Mouse (Mus musculus): ENCODE results near the gene Apoa1. TPM values are rescaled to one million over a fixed set of nuclear protein-coding genes. Genes with fewer than 3 reads are reported as not detected.

Gene Apoa1
- polyA plus RNA-seq, 1 experiment: not detected

DNA sequence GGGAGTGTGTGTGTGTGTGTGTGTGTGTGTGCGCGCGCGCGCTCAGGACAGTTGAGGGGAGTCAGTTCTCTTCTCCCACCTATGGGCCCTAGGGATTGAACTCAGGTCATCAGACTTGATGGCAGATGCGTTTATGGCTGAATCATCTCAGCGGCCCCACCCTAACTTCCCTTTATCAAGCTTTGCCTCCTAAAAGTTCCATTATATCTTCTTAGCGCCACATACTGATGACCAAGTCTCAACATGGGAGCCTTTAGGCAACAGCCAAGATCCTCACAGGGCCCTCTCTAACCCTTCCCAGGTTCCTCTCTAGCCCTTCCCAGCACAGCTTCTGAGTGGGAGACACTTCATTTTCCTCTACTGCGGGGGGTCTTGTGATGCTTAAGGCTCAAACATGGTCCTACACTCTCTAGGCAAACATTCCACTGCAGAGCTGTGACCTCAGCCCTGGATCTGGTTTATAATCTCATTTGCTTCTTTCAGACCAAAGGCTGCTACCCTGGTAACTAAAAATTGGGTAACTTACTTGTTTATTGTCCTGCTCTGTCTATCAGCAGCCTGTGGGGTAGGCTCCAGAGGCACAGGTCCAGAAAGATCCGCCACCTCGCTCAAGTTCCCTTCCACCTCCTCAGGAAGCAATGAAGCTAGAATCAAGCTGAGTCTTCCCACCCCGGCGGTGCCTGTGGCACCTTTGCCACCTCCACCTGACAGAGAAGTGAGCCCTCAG, 11.5 kb upstream of the Apoa1 start:
- Histone ChIP-seq H3K4me2 (ENCODE audit: low read depth) (no peak overlapping the region), H3K36me3 (ENCODE audit: control insufficient read depth, insufficient read depth) (no peaks in the 10 kb centered on the region), H3ac (ENCODE audit: control insufficient read depth, insufficient read length) (no peak overlapping the region), H3K79me2 (ENCODE audit: control insufficient read depth, insufficient read depth) (no peaks in the 10 kb centered on the region), H3K27me3 (ENCODE audit: control insufficient read depth, insufficient read depth, insufficient read length) (no peaks in the 10 kb centered on the region), H3K4me3 (no peak overlapping the region)
- TF ChIP-seq TCF3 (IDR thresholded peaks at IDR 0.05; ENCODE audit: insufficient read length, low read depth) (no peak), POLR2AphosphoS2 (IDR thresholded peaks at IDR 0.05; ENCODE audit: insufficient read length, low read depth) (no peak), CEBPB (IDR thresholded peaks at IDR 0.05; ENCODE audit: insufficient read depth, poor library complexity, severe bottlenecking) (no peak), USF1 (IDR thresholded peaks at IDR 0.05; ENCODE audit: low read depth) (no peak), POLR2A (IDR thresholded peaks at IDR 0.05; ENCODE audit: insufficient read length, low read depth) (no peak), MAX (IDR thresholded peaks at IDR 0.05; ENCODE audit: low read depth) (no peak), REST (IDR thresholded peaks at IDR 0.05; ENCODE audit: insufficient read depth, insufficient read length) (no peak), TCF12 (IDR thresholded peaks at IDR 0.05; ENCODE audit: insufficient read depth, poor library complexity, severe bottlenecking) (no peak), SRF (IDR thresholded peaks at IDR 0.05; ENCODE audit: control insufficient read depth, insufficient read length, low read depth) (no peak), MYOG (IDR thresholded peaks at IDR 0.05; ENCODE audit: control insufficient read depth in 1 of 3, insufficient read depth in 1 of 3, insufficient read length in 2 of 3, low read depth in 2 of 3) (no peak), E2F4 (IDR thresholded peaks at IDR 0.05; ENCODE audit: insufficient read depth) (no peak), MYOD1 (IDR thresholded peaks at IDR 0.05; ENCODE audit: control insufficient read depth in 1 of 3, insufficient read length in 2 of 3, low read depth in 2 of 3) (no peak)

DNA sequence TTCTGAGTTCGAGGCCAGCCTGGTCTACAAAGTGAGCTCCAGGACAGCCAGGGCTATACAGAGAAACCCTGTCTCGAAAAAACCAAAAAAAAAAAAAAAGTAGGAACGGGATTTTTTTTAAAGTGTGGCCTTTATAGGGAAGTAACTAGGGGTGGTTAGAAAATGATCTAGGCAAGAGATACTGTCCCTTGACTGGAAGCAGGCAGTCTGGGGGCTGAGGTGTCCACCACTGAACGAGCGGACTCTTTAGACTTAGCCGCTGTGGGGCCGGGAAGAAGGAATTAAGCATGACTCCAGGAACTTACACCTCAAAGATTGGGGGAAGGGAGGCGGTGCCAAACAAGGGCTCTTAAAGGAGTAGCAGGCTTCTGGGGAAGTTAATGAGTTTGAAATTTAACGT, 10.2 kb upstream of the Apoa1 start:
- Histone ChIP-seq H3K27me3 (ENCODE audit: control insufficient read depth, insufficient read depth, insufficient read length) (no peaks in the 10 kb centered on the region), H3K79me2 (ENCODE audit: control insufficient read depth, insufficient read depth) (no peaks in the 10 kb centered on the region), H3ac (ENCODE audit: control insufficient read depth, insufficient read length) (no peak overlapping the region), H3K36me3 (ENCODE audit: control insufficient read depth, insufficient read depth) (no peaks in the 10 kb centered on the region), H3K4me2 (ENCODE audit: low read depth) (no peak overlapping the region), H3K4me3 (no peak overlapping the region)
- TF ChIP-seq TCF12 (IDR thresholded peaks at IDR 0.05; ENCODE audit: insufficient read depth, poor library complexity, severe bottlenecking) (no peak), POLR2AphosphoS2 (IDR thresholded peaks at IDR 0.05; ENCODE audit: insufficient read length, low read depth) (no peak), SRF (IDR thresholded peaks at IDR 0.05; ENCODE audit: control insufficient read depth, insufficient read length, low read depth) (no peak), CEBPB (IDR thresholded peaks at IDR 0.05; ENCODE audit: insufficient read depth, poor library complexity, severe bottlenecking) (no peak), MYOD1 (IDR thresholded peaks at IDR 0.05; ENCODE audit: control insufficient read depth in 1 of 3, insufficient read length in 2 of 3, low read depth in 2 of 3) (no peak), USF1 (IDR thresholded peaks at IDR 0.05; ENCODE audit: low read depth) (no peak), E2F4 (IDR thresholded peaks at IDR 0.05; ENCODE audit: insufficient read depth) (no peak), POLR2A (IDR thresholded peaks at IDR 0.05; ENCODE audit: insufficient read length, low read depth) (no peak), TCF3 (IDR thresholded peaks at IDR 0.05; ENCODE audit: insufficient read length, low read depth) (no peak)

DNA sequence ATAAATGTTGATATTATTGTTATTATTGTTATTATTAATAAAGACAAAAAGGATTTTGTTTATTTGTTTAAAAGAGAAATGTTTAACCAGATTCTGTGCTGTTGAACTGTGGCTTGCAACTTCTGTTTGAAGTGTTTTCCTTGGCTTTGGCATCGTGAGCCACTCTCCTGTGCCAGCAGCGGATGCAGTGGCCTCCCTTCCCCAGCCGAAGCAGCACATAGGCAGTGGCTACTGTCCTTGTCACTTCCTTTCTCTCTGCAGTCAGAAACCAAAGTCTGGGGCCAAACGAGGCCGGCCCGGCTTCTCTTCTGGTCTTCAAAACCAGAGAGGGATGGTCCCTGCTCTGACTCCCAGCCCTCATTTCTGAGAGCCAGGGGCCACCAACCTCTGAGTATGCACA, 5.3 kb upstream of the Apoa1 start:
- no peak for TF ChIP-seq TCF3 (IDR thresholded peaks at IDR 0.05; ENCODE audit: insufficient read length, low read depth)
- TF ChIP-seq POLR2AphosphoS2 (IDR thresholded peaks at IDR 0.05; ENCODE audit: insufficient read length, low read depth): no peak
- no peak for TF ChIP-seq E2F4 (IDR thresholded peaks at IDR 0.05; ENCODE audit: insufficient read depth)
- TF ChIP-seq MYOD1 (IDR thresholded peaks at IDR 0.05; ENCODE audit: control insufficient read depth in 1 of 3, insufficient read length in 2 of 3, low read depth in 2 of 3): no peak
- no peak for TF ChIP-seq USF1 (IDR thresholded peaks at IDR 0.05; ENCODE audit: low read depth)
- TF ChIP-seq CEBPB (IDR thresholded peaks at IDR 0.05; ENCODE audit: insufficient read depth, poor library complexity, severe bottlenecking): no peak
- Histone ChIP-seq H3K4me2 (ENCODE audit: low read depth) (no peak overlapping the region), H3ac (ENCODE audit: control insufficient read depth, insufficient read length) (no peak overlapping the region), H3K27me3 (ENCODE audit: control insufficient read depth, insufficient read depth, insufficient read length) (no peaks in the 10 kb centered on the region), H3K79me2 (ENCODE audit: control insufficient read depth, insufficient read depth) (no peaks in the 10 kb centered on the region), H3K36me3 (ENCODE audit: control insufficient read depth, insufficient read depth) (no peaks in the 10 kb centered on the region), H3K4me3 (no peak overlapping the region)

DNA sequence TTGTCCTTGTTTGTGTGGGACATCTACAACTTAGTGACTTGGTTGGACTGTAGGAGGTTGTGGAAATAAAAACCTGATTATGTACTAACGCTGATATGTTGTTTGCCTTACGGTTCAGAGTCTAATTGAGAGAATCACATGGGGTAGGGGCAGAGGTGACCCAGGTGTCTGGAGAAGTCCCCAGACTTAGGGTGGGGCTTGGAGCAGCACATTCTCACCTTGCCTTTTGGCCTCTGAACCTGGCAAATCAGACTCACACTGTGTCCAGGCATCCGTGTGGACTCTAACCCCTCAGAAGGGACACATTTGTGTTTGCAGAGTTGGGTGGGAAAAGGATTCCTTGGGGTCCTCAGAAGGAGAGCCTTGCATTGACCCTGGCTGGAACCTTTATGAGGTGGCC, 4.3 kb upstream of the Apoa1 start:
- H3K4me2 ChIP-seq (ENCODE audit: low read depth): no peak overlapping the region
- H3K27me3 ChIP-seq (ENCODE audit: control insufficient read depth, insufficient read depth, insufficient read length): no peaks in the 10 kb centered on the region
- no peak for TF ChIP-seq CEBPB (IDR thresholded peaks at IDR 0.05; ENCODE audit: insufficient read depth, poor library complexity, severe bottlenecking)
- TF ChIP-seq SRF (IDR thresholded peaks at IDR 0.05; ENCODE audit: control insufficient read depth, insufficient read length, low read depth): no peak
- no peak overlapping the region for H3ac ChIP-seq (ENCODE audit: control insufficient read depth, insufficient read length)
- H3K79me2 ChIP-seq (ENCODE audit: control insufficient read depth, insufficient read depth): no peaks in the 10 kb centered on the region
- no peak overlapping the region for H3K4me3 ChIP-seq
- no peaks in the 10 kb centered on the region for H3K36me3 ChIP-seq (ENCODE audit: control insufficient read depth, insufficient read depth)

DNA sequence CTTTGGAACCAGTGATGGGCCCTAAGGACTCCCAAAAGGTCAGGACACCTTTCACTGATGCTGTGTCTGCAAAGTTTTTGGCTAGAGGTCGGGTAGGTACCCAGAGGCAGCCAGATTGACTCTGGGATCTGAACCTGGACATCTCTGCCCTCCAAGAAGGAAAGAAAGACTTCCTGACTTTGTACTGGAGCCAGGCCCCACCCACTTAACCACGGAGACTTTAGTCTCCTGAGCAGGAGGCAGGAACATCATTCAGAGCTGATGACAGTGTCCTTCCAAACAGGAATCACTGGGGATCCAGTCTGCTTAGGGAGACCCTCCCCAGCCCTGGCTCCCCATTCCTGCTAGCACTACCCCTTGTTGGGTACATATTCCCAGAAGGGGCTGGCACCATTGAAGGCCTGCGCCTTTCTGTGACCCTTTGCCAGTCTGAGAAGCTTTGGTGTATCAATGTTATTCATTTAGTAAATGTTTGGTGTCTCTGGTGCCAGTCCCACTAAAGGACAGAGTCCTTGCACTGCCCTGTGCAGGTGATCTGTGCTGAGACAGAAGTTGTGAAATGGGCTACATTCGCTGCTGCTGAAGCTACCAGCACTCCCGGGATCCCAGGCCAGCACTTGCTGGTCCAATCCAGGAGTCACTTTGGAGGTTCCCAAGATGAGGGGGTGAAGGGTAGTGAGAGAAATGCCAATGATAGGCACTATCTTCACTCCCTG, 3.3 kb upstream of the Apoa1 start:
- Histone ChIP-seq H3ac (ENCODE audit: control insufficient read depth, insufficient read length) (no peak overlapping the region), H3K79me2 (ENCODE audit: control insufficient read depth, insufficient read depth) (no peaks in the 10 kb centered on the region), H3K27me3 (ENCODE audit: control insufficient read depth, insufficient read depth, insufficient read length) (no peaks in the 10 kb centered on the region), H3K36me3 (ENCODE audit: control insufficient read depth, insufficient read depth) (no peaks in the 10 kb centered on the region), H3K4me2 (ENCODE audit: low read depth) (no peak overlapping the region), H3K4me3 (no peak overlapping the region)
- no peak for TF ChIP-seq POLR2AphosphoS2 (IDR thresholded peaks at IDR 0.05; ENCODE audit: insufficient read length, low read depth)
- TF ChIP-seq REST (IDR thresholded peaks at IDR 0.05; ENCODE audit: insufficient read depth, insufficient read length): no peak
- no peak for TF ChIP-seq CEBPB (IDR thresholded peaks at IDR 0.05; ENCODE audit: insufficient read depth, poor library complexity, severe bottlenecking)
- no peak for TF ChIP-seq TCF12 (IDR thresholded peaks at IDR 0.05; ENCODE audit: insufficient read depth, poor library complexity, severe bottlenecking)
- no peak for TF ChIP-seq USF1 (IDR thresholded peaks at IDR 0.05; ENCODE audit: low read depth)
- no peak for TF ChIP-seq MYOG (IDR thresholded peaks at IDR 0.05; ENCODE audit: control insufficient read depth in 1 of 3, insufficient read depth in 1 of 3, insufficient read length in 2 of 3, low read depth in 2 of 3)
- no peak for TF ChIP-seq MYOD1 (IDR thresholded peaks at IDR 0.05; ENCODE audit: control insufficient read depth in 1 of 3, insufficient read length in 2 of 3, low read depth in 2 of 3)
- no peak for TF ChIP-seq SRF (IDR thresholded peaks at IDR 0.05; ENCODE audit: control insufficient read depth, insufficient read length, low read depth)
- TF ChIP-seq POLR2A (IDR thresholded peaks at IDR 0.05; ENCODE audit: insufficient read length, low read depth): no peak
- no peak for TF ChIP-seq E2F4 (IDR thresholded peaks at IDR 0.05; ENCODE audit: insufficient read depth)
- no peak for TF ChIP-seq TCF3 (IDR thresholded peaks at IDR 0.05; ENCODE audit: insufficient read length, low read depth)
- TF ChIP-seq MAX (IDR thresholded peaks at IDR 0.05; ENCODE audit: low read depth): no peak
